Mouse (Mus musculus) left cerebral cortex, adult 8-10 months (tissue): Measurements from ENCODE around the gene Scn2b. TPM values are rescaled to one million over a fixed set of nuclear protein-coding genes. Genes with fewer than 3 reads are reported as not detected.

Experiments
- DNase-seq, 2 experiments: peaks; one replicate each; pipeline ENCODE4 v3.0.0; 2022; ENCODE audit warnings: low spot score in 2 of 2
- total RNA-seq, 4 experiments: library from RNA; stranded (reverse); gene quantifications; 2 replicates each; pipeline ENCODE4 v1.2.4; 2022

Scn2b gene
- total RNA-seq = 100 to 1,000 TPM; 265 to 287 (median 277) TPM

- DNase-seq = no peak
Measured at GRCm38 (mm10) chr9:45117741-45118431, at the start of gene Scn2b. TSS of gene Scn2b (plus strand) at chr9:45117782.

- DNase-seq = no peak
Measured at GRCm38 (mm10) chr9:45071800-45072199, 45.8 kb upstream of the Scn2b start.

- no peak for DNase-seq
Measured at GRCm38 (mm10) chr9:45077859-45078258, 39.7 kb upstream of the Scn2b start.

GRCm38 (mm10) chr9:45079011-45079410 lies 38.6 kb upstream of the Scn2b start, which contains the start of gene Jaml:
TSS of gene Jaml (plus strand) at chr9:45079183.
- no peak for DNase-seq

- no peak for DNase-seq
Measured at GRCm38 (mm10) chr9:45083132-45083531, 34.5 kb upstream of the Scn2b start.

- DNase-seq = no peak
Measured at GRCm38 (mm10) chr9:45084556-45084955, 33.0 kb upstream of the Scn2b start.

GRCm38 (mm10) chr9:45085741-45086690 lies 31.6 kb upstream of the Scn2b start:
- DNase-seq = no peak

GRCm38 (mm10) chr9:45088040-45088439 lies 29.5 kb upstream of the Scn2b start:
- DNase-seq = no peak

- no peak for DNase-seq
Measured at GRCm38 (mm10) chr9:45090811-45091210, 26.8 kb upstream of the Scn2b start.

GRCm38 (mm10) chr9:45092641-45093040 lies 24.9 kb upstream of the Scn2b start:
- no peak for DNase-seq

GRCm38 (mm10) chr9:45095149-45095937 lies 22.2 kb upstream of the Scn2b start:
- no peak for DNase-seq

- no peak for DNase-seq
Measured at GRCm38 (mm10) chr9:45097877-45098276, 19.7 kb upstream of the Scn2b start.

GRCm38 (mm10) chr9:45098426-45098825 lies 19.2 kb upstream of the Scn2b start:
- DNase-seq = no peak

GRCm38 (mm10) chr9:45102528-45102927 lies 15.1 kb upstream of the Scn2b start:
- DNase-seq = no peak

GRCm38 (mm10) chr9:45103211-45103979 lies 14.2 kb upstream of the Scn2b start:
- no peak for DNase-seq

- DNase-seq = no peak
Measured at GRCm38 (mm10) chr9:45105596-45106374, 11.8 kb upstream of the Scn2b start.

- DNase-seq = peak in 1 of 2 experiments; percentile 71
Measured at GRCm38 (mm10) chr9:45115706-45116105, 1.9 kb upstream of the Scn2b start.

- no peak for DNase-seq
Measured at GRCm38 (mm10) chr9:45116819-45117218, 763 bp upstream of the Scn2b start.

- no peak for DNase-seq
Measured at GRCm38 (mm10) chr9:45118552-45118951, 970 bp downstream of the Scn2b start.
